Mouse (Mus musculus) stomach, embryonic 14.5 days (tissue): ENCODE data around the gene Npw. TPM values are rescaled to one million over a fixed set of nuclear protein-coding genes. Genes with fewer than 3 reads are reported as not detected.
"Not testable (repeated sequence)": the region's sequence is repeated elsewhere in the genome, so short reads cannot be mapped to it uniquely, and the experiment has no call there.

Source experiments
- ATAC-seq: fragments of 200-750 bp; cut with Nextera tagmentation; 2 replicates; pipeline ENCODE4 v1.8.0; 2017; ENCODE audit warnings: low read depth, moderate TSS enrichment; ENCODE audit not compliant: insufficient number of reproducible peaks, insufficient read depth, low FRiP score
- H3K27ac ChIP-seq: fragments of 300-500 bp; sonication (generic); 2 replicates; pipeline ENCODE4 v1.5.1; 2014; ENCODE audit warnings: mild to moderate bottlenecking, low read length, moderate library complexity, mixed read lengths
- H3K27me3 ChIP-seq: fragments of 300-500 bp; sonication (generic); 2 replicates; pipeline ENCODE4 v1.6.1; 2014; ENCODE audit warnings: low read length, control low read depth, mixed read lengths; ENCODE audit not compliant: control insufficient read depth, insufficient read depth
- H3K36me3 ChIP-seq: fragments of 300-500 bp; sonication (generic); 2 replicates; pipeline ENCODE4 v1.6.1; 2014; ENCODE audit warnings: mild to moderate bottlenecking, control low read depth, low read length, moderate library complexity, mixed read lengths; ENCODE audit not compliant: control insufficient read depth, insufficient read depth
- H3K4me1 ChIP-seq: fragments of 300-500 bp; sonication (generic); 2 replicates; pipeline ENCODE4 v1.6.1; 2014; ENCODE audit warnings: low read length, control low read depth, mixed read lengths; ENCODE audit not compliant: control insufficient read depth, insufficient read depth
- H3K4me2 ChIP-seq: fragments of 300-500 bp; sonication (generic); replicated peaks from 2 replicates; pipeline ENCODE4 v1.6.1; 2014; ENCODE audit warnings: low read depth, low read length, control low read depth
- H3K4me3 ChIP-seq: fragments of 300-500 bp; sonication (generic); 2 replicates; pipeline ENCODE4 v1.5.1; 2014; ENCODE audit warnings: low read depth, low read length, control low read depth
- H3K9ac ChIP-seq: fragments of 300-500 bp; sonication (generic); replicated peaks from 2 replicates; pipeline ENCODE4 v1.6.1; 2014; ENCODE audit warnings: low read depth, mild to moderate bottlenecking, control low read depth, low read length, moderate library complexity, mixed read lengths
- H3K9me3 ChIP-seq: fragments of 300-500 bp; sonication (generic); 2 replicates; pipeline ENCODE4 v1.6.1; 2016; ENCODE audit warnings: low read depth, low read length, control low read depth; ENCODE audit not compliant: control insufficient read depth
- WGBS: fragments of 180-500 bp; shearing (Covaris S2); extraction: QIAGEN DNeasy Blood & Tissue Kit; methylation state at CpG from one replicate; pipeline ENCODE4 v1.1.7; 2014; 5-methylcytosine and 5-hydroxymethylcytosine counted together
- polyA plus RNA-seq: library from polyadenylated mRNA; unstranded; fragments of >200 nt; fragmentation: Nextera tagmentation; extraction: Ambion mirVana; gene quantifications from 2 replicates; pipeline ENCODE4 v1.2.1, GENCODE M21; 2014

The Npw gene
- polyA plus RNA-seq, 1 experiment from 2014 or later = 0.42 TPM

- ATAC-seq = not testable (repeated sequence)
Observed at GRCm38 (mm10) chr17:24669214-24669544, 10.9 kb upstream of the Npw start.

GRCm38 (mm10) chr17:24667416-24667815 lies 9.2 kb upstream of the Npw start:
- Histone ChIP-seq H3K9me3 (no peaks in the 10 kb centered on the region), H3K27ac (no peak overlapping the region), H3K36me3 (no peaks in the 10 kb centered on the region), H3K9ac (no peak overlapping the region), H3K27me3 (no peaks in the 10 kb centered on the region), H3K4me1 (peaks cover 27% of the 10 kb centered on the region), H3K4me2 (no peak overlapping the region), H3K4me3 (no peak overlapping the region)
- ATAC-seq = peak; percentile 33; the same call in 1 of the 2 replicates
- 21% methylated on average over 6 of the region's 6 CpGs for WGBS

More at GRCm38 (mm10) chr17:24669214-24669544, 10.9 kb upstream of the Npw start:
- H3K27me3 ChIP-seq, H3K9me3 ChIP-seq, H3K36me3 ChIP-seq: not testable (repeated sequence)
- Histone ChIP-seq H3K4me3 (peak overlapping the region; percentile 91), H3K4me2 (peak overlapping the region; percentile 69), H3K4me1 (peaks cover 29% of the 10 kb centered on the region), H3K9ac (0 out of 2 replicates have a peak overlapping the region, but pooled peaks have one; percentile 95), H3K27ac (peak overlapping the region; percentile 74; the same call in 1 of the 2 replicates)
- WGBS = 7% methylated on average over 15 of the region's 15 CpGs

DNA sequence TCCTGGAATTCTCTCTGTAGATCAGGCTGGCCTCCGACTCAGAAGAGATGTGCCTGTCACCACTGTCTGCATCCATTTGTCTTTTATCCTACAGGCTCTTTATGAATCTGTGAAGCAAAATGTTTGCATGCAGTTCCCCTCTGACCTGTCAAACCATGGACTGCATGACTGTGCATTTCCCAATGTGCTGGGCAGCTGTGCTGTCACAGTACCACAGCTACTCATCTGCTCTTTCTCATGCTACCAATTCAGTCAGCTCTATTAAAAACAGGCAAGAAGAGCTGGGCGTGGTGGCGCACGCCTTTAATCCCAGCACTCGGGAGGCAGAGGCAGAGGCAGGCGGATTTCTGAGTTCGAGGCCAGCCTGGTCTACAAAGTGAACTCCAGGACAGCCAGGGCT lies 8.8 kb upstream of the Npw start:
- H3K36me3 ChIP-seq, H3K4me2 ChIP-seq, ATAC-seq, H3K4me3 ChIP-seq, H3K27ac ChIP-seq, H3K27me3 ChIP-seq, H3K9me3 ChIP-seq, H3K9ac ChIP-seq: not testable (repeated sequence)
- 66% methylated on average over 7 of the region's 7 CpGs for WGBS
- peaks cover 23% of the 10 kb centered on the region for H3K4me1 ChIP-seq

DNA sequence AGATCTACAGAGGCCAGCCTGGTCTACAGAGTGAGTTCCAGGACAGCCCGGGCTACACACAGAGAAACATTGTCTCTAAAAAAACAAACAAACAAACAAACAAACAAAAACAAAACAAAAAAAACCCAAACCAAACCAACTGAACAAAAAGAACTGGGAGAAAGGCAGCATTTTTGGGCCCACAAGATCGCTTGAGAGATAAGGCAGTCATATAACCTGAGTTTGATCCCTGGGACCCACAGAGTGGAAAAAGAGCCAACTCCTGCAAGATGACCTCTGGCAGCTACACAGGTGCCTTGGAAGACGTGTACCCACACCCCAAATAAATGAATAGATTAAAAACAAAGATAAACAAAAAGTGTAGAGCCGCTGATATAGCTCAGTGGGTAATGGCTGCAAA lies 3.3 kb downstream of the Npw start:
- no peak overlapping the region for H3K9ac ChIP-seq
- no peak overlapping the region for H3K4me2 ChIP-seq
- H3K4me3 ChIP-seq = no peak overlapping the region
- peaks cover 11% of the 10 kb centered on the region; the same call in 1 of the 2 replicates for H3K4me1 ChIP-seq
- H3K36me3 ChIP-seq = no peaks in the 10 kb centered on the region
- H3K9me3 ChIP-seq = no peaks in the 10 kb centered on the region
- no peak for ATAC-seq
- H3K27me3 ChIP-seq = peaks cover 5% of the 10 kb centered on the region; the same call in 1 of the 2 replicates
- 76% methylated on average over 4 of the region's 4 CpGs for WGBS
- H3K27ac ChIP-seq = no peak overlapping the region

DNA sequence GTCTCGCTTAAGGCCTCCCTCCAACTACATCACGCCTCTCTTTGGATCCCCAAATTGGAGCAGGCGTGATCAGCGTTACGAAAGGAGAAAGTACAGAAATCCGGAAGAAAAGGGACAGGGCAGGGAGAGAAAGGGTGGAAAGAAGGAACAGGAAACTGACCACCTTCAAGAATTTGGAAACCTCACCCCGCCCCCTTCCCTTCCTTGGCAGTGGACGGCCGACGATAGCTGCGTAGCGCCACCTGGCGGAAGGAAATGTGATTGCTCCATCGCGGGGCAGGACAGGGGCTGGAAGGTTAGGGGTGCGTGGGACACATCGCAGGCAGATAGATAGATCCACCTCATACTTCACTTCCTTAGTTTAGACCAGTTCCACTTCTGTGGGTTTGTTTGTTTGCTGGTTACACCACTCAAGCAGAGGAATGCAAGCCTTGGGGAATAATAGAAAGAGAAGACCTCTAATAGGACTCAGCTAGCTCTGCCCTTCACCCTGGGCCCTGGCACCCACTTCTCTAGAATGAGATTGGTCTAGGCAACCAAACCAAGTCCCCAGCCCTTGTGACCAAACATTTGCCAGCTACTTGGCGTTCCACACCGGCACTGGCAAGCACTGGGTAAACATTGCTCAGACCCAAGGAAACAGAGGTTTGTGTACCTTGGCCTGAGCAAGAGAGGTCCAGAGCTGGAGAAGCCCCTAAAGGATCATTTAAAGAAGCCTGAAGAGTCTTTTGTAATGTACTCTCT lies 4.1 kb downstream of the Npw start:
- Histone ChIP-seq H3K4me1 (peaks cover 16% of the 10 kb centered on the region; the same call in 1 of the 2 replicates), H3K4me2 (peak overlapping the region; percentile 60), H3K9me3 (no peaks in the 10 kb centered on the region), H3K36me3 (no peaks in the 10 kb centered on the region), H3K27me3 (peaks cover 4% of the 10 kb centered on the region; the same call in 1 of the 2 replicates), H3K4me3 (peak overlapping the region; percentile 28), H3K9ac (0 out of 2 replicates have a peak overlapping the region, but pooled peaks have one; percentile 18), H3K27ac (no peak overlapping the region)
- WGBS = 2% methylated on average over 19 of the region's 19 CpGs
- ATAC-seq = peak; percentile 30; the same call in 1 of the 2 replicates

- no peaks in the 10 kb centered on the region for H3K27me3 ChIP-seq
- H3K4me1 ChIP-seq = peaks cover 13% of the 10 kb centered on the region; the same call in 1 of the 2 replicates
- no peak overlapping the region for H3K4me2 ChIP-seq
- H3K36me3 ChIP-seq = no peaks in the 10 kb centered on the region
- no peaks in the 10 kb centered on the region for H3K9me3 ChIP-seq
- no peak for ATAC-seq
- H3K4me3 ChIP-seq = no peak overlapping the region
- no peak overlapping the region for H3K9ac ChIP-seq
- 67% methylated on average over 3 of the region's 3 CpGs for whole genome bisulfite sequencing
- no peak overlapping the region for H3K27ac ChIP-seq
Observed at GRCm38 (mm10) chr17:24651835-24652234, 6.4 kb downstream of the Npw start.

- Histone ChIP-seq H3K4me1 (peaks cover 13% of the 10 kb centered on the region; the same call in 1 of the 2 replicates), H3K27ac (no peak overlapping the region), H3K4me3 (0 out of 2 replicates have a peak overlapping the region, but pooled peaks have one; percentile 72), H3K36me3 (peaks cover 3% of the 10 kb centered on the region; the same call in 1 of the 2 replicates), H3K9ac (0 out of 2 replicates have a peak overlapping the region, but pooled peaks have one; percentile 74), H3K27me3 (no peaks in the 10 kb centered on the region), H3K4me2 (peak overlapping the region; percentile 97; the same call in 1 of the 2 replicates), H3K9me3 (no peaks in the 10 kb centered on the region)
- no peak for ATAC-seq
- WGBS = 85% methylated on average over 4 of the region's 4 CpGs
Observed at GRCm38 (mm10) chr17:24650766-24651165, 7.5 kb downstream of the Npw start.

DNA sequence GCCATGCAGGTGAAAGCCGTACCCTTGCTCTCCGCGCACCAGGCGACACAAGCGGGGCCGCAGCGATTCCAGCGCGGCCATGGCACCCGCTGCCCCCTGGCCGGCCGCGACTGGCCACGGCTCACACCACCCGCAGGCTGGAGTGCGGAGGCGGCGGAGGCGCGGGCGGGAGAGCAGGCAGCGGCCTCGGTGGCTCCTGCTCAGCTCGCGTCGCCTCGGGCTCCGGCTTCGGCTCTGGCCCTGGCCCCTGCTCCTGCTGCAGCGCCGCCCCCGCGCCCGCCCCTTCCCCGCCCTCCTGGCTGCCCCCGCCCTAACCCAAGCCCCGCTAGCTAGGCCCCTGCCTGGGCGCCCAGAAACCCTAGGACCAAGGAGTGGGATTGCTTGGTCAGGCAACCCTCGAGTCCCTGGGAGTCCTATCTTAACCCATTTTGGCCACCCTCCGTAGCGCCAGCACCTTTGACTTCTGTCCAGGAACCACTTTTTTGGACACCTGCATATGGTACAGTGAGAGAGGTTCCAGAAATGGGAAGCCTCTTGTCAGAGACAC lies 8.1 kb downstream of the Npw start, which contains the start of gene Slc9a3r2:
Gene Slc9a3r2, minus strand, starts transcription at position 258 of the 547 bp plus-strand sequence.
- Histone ChIP-seq H3K9ac (peak within 1 kb of the TSS; percentile 74), H3K4me3 (peak within 1 kb of the TSS; percentile 72), H3K36me3 (peaks cover 3% of the 10 kb centered on the region; the same call in 1 of the 2 replicates), H3K27ac (peak within 1 kb of the TSS; percentile 55; the same call in 1 of the 2 replicates), H3K4me2 (peak within 1 kb of the TSS; percentile 97), H3K9me3 (no peaks in the 10 kb centered on the region), H3K4me1 (peaks cover 17% of the 10 kb centered on the region; the same call in 1 of the 2 replicates), H3K27me3 (no peaks in the 10 kb centered on the region)
- ATAC-seq = peak; percentile 64
- WGBS = under 1% methylated on average over 30 of the region's 41 CpGs
